Mouse (Mus musculus): ENCODE measurements around the gene Rpl3. TPM values are rescaled to one million over a fixed set of nuclear protein-coding genes. Genes with fewer than 3 reads are reported as not detected.
A peak's percentile ranks its signal among the peaks of the same experiment; 100 is the strongest.

The Rpl3 gene
- polyA plus RNA-seq, 1 experiment from 2014 or later = 822 TPM

DNA sequence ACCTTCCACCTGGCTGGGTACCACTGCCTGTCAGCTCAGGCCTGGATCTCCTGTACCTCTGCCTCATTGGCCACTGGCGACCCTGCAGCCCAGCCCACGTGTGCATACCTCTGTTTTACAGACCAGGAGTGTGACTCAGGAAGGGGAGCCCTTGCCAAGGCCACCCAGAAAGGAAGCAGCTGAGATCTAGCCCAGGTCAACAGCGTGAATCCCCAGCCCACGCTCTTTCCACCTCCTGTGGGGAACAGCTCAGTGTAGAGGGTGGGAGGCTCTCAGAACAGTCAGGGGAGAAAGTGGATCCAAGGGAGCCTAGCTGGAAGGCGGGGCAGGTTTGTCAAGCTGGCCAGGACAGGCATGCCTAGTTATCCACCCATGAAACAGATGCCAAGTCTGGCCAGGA lies 28.8 kb downstream of the Rpl3 start:
- Histone ChIP-seq H3K27me3 (ENCODE audit: control insufficient read depth, insufficient read depth, low read length) (no peaks in the 10 kb centered on the region), H3K27ac (replicated peaks in 1 of 2; ENCODE audit: control insufficient read depth in 1 of 2, insufficient read depth in 1 of 2, low read depth in 2 of 2, low read length in 2 of 2) (no peak overlapping the region), H3K36me3 (ENCODE audit: control insufficient read depth, insufficient read depth, low read length) (no peaks in the 10 kb centered on the region), H3K4me1 (ENCODE audit: control insufficient read depth in 2 of 2, insufficient read depth in 2 of 2, low read length in 2 of 2) (no peaks in the 10 kb centered on the region), H3K9ac (ENCODE audit: low read length) (no peak overlapping the region), H3K9me3 (ENCODE audit: control insufficient read depth, low read length) (no peaks in the 10 kb centered on the region), H3K4me2 (ENCODE audit: low read length) (no peak overlapping the region), H3K4me3 (ENCODE audit: control insufficient read depth in 1 of 2, insufficient read depth in 1 of 2, low read depth in 1 of 2, low read length in 2 of 2) (no peak overlapping the region)
- ATAC-seq (ENCODE audit: insufficient number of reproducible peaks, insufficient read depth, low FRiP score, low read depth) = no peak
- 35% methylated on average over 5 of the region's 5 CpGs for WGBS

DNA sequence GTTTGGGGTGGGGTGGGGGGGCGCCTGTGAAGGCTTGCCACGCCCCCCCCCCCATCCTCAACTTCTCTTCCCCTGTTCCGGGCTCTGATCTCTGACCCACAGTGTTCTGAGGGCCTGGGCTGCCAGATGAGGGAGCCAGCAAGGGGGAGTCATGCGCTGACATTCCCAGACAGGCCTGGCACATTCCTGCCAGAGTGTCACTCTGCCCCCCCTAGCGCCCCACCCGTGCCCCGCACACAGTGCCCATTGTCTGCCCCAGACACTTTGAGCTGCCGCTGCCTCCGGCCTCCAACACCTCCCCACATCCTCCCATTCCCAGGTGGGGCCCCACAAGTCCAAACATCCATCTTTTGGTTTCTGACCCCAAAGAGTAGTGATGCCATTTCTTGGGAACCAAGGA lies 29.3 kb downstream of the Rpl3 start:
- ATAC-seq (ENCODE audit: insufficient number of reproducible peaks, insufficient read depth, low FRiP score, low read depth) = no peak
- 74% methylated on average over 8 of the region's 9 CpGs for WGBS
- H3K4me2 ChIP-seq (ENCODE audit: low read length) = no peak overlapping the region
- H3K36me3 ChIP-seq (ENCODE audit: control insufficient read depth, insufficient read depth, low read length) = no peaks in the 10 kb centered on the region
- H3K4me1 ChIP-seq (ENCODE audit: control insufficient read depth in 2 of 2, insufficient read depth in 2 of 2, low read length in 2 of 2) = no peaks in the 10 kb centered on the region
- H3K27me3 ChIP-seq (ENCODE audit: control insufficient read depth, insufficient read depth, low read length) = no peaks in the 10 kb centered on the region
- no peaks in the 10 kb centered on the region for H3K9me3 ChIP-seq (ENCODE audit: control insufficient read depth, low read length)
- no peak overlapping the region for H3K27ac ChIP-seq (replicated peaks in 1 of 2; ENCODE audit: control insufficient read depth in 1 of 2, insufficient read depth in 1 of 2, low read depth in 2 of 2, low read length in 2 of 2)
- H3K4me3 ChIP-seq (ENCODE audit: control insufficient read depth in 1 of 2, insufficient read depth in 1 of 2, low read depth in 1 of 2, low read length in 2 of 2) = no peak overlapping the region
- H3K9ac ChIP-seq (ENCODE audit: low read length) = no peak overlapping the region

DNA sequence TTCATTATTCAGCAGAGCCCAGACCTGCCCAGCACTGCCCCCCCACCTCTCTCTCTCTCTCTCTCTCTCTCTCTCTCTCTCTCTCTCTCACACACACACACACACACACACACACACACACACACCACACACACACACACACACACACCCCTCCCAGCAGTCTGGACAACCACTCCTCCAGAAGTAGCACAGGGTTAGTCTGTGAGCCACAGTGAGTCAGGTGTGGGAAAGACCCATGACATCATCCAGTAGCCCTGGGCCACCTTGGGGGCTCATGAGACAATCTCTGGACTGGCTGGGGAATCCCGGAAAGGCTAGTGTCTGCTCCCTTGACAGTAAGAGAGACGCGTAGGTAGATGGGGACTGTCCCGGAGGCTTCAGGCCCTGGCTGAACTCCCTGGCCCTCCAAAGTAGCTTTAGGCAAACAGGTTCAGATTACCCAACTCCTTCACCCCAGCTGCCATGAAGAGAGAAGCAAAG lies 30.6 kb downstream of the Rpl3 start:
- H3K9ac ChIP-seq (ENCODE audit: low read length) = no peak overlapping the region
- H3K4me3 ChIP-seq (ENCODE audit: control insufficient read depth in 1 of 2, insufficient read depth in 1 of 2, low read depth in 1 of 2, low read length in 2 of 2) = no peak overlapping the region
- no peak overlapping the region for H3K4me2 ChIP-seq (ENCODE audit: low read length)
- H3K4me1 ChIP-seq (ENCODE audit: control insufficient read depth in 2 of 2, insufficient read depth in 2 of 2, low read length in 2 of 2) = no peaks in the 10 kb centered on the region
- H3K9me3 ChIP-seq (ENCODE audit: control insufficient read depth, low read length) = no peaks in the 10 kb centered on the region
- H3K27me3 ChIP-seq (ENCODE audit: control insufficient read depth, insufficient read depth, low read length) = no peaks in the 10 kb centered on the region
- H3K27ac ChIP-seq (replicated peaks in 1 of 2; ENCODE audit: control insufficient read depth in 1 of 2, insufficient read depth in 1 of 2, low read depth in 2 of 2, low read length in 2 of 2) = no peak overlapping the region
- ATAC-seq (ENCODE audit: insufficient number of reproducible peaks, insufficient read depth, low FRiP score, low read depth) = no peak
- WGBS = 79% methylated on average over 4 of the region's 4 CpGs
- H3K36me3 ChIP-seq (ENCODE audit: control insufficient read depth, insufficient read depth, low read length) = no peaks in the 10 kb centered on the region

DNA sequence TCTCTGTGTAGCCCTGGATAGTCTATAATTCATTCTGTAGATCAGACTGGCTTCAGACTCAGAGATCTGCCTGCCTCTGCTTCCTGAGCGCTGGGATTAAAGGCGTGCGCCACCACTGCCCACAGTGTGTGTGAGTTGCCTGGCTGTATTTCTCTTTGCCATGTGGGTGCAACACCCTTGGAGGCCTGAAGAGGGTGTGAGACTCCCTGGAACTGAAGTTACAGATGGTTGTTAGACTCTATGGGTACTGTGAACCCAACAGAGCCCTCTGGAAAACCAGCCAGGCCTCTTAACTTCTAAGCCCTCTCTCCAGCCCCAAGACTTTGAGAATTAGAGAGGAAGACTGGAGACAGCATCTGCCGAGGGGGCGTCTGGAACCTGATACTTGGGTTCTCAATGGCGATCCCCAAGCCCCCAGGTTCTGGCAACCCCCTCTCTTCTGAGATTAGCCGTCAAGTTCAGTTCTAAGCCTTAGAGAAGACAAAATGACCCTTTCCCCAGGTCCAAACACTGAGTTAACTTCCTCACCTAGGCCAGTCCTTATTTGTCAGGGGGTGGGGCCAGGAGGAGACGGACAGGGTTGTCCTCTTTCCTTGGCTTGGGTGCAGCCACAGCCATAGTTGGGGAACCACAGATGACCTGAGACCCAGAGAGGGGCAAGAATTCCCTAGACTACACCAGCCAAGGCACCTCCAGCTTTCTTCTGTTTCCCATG lies 31.2 kb downstream of the Rpl3 start:
- Histone ChIP-seq H3K4me2 (ENCODE audit: low read length) (no peak overlapping the region), H3K4me1 (ENCODE audit: control insufficient read depth in 2 of 2, insufficient read depth in 2 of 2, low read length in 2 of 2) (no peaks in the 10 kb centered on the region), H3K27ac (replicated peaks in 1 of 2; ENCODE audit: control insufficient read depth in 1 of 2, insufficient read depth in 1 of 2, low read depth in 2 of 2, low read length in 2 of 2) (no peak overlapping the region), H3K27me3 (ENCODE audit: control insufficient read depth, insufficient read depth, low read length) (no peaks in the 10 kb centered on the region), H3K9ac (ENCODE audit: low read length) (no peak overlapping the region), H3K9me3 (ENCODE audit: control insufficient read depth, low read length) (no peaks in the 10 kb centered on the region), H3K4me3 (ENCODE audit: control insufficient read depth in 1 of 2, insufficient read depth in 1 of 2, low read depth in 1 of 2, low read length in 2 of 2) (no peak overlapping the region), H3K36me3 (ENCODE audit: control insufficient read depth, insufficient read depth, low read length) (no peaks in the 10 kb centered on the region)
- WGBS = 91% methylated on average over 8 of the region's 8 CpGs
- no peak for ATAC-seq (ENCODE audit: insufficient number of reproducible peaks, insufficient read depth, low FRiP score, low read depth)

DNA sequence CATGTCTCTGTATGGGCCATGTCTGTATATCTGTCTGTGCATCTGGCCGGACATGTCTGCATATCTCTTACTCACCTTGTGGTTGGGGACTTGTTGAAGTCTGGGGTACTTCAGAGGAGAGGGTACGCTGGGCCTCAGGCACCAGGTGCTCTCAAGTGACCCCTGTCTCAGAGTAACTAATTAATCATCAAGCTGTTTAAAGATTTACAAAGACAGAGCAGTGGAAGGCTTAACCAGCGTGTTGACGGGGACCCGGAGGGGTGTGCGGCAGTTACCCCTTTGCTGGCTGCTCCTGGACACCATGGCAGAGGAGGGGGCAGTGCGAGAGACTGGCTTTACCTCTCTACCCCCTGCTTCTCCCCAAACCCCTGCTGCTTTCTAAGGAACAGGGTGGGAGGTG lies 32.1 kb downstream of the Rpl3 start:
- Histone ChIP-seq H3K9me3 (ENCODE audit: control insufficient read depth, low read length) (no peaks in the 10 kb centered on the region), H3K9ac (ENCODE audit: low read length) (no peak overlapping the region)
- WGBS = 86% methylated on average over 7 of the region's 7 CpGs

DNA sequence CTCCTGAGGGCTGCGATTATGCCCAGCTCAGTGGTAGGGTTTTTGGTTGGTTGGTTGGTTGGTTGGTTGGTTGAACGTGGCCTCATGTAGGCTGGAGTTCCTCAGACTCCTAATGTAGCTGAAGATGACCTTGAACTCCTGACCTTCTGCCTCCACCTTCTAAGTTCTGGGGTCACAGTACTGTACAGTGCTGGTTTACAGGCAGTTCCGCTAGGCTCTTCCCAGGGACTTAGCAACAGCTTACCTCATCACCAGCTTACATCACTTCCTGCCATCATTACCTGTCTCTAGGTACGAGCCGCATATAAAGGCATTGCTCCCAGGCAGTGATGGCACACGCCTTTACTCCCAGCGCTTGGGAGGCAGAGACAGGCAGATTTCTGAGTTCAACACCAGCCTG lies 33.5 kb downstream of the Rpl3 start:
- ATAC-seq (ENCODE audit: insufficient number of reproducible peaks, insufficient read depth, low FRiP score, low read depth) = no peak
- Histone ChIP-seq H3K9me3 (ENCODE audit: control insufficient read depth, low read length) (0 out of 2 replicates have a peak, but pooled peaks cover under 1% of the 10 kb centered on the region), H3K36me3 (ENCODE audit: control insufficient read depth, insufficient read depth, low read length) (no peaks in the 10 kb centered on the region), H3K27ac (replicated peaks in 1 of 2; ENCODE audit: control insufficient read depth in 1 of 2, insufficient read depth in 1 of 2, low read depth in 2 of 2, low read length in 2 of 2) (no peak overlapping the region), H3K4me1 (ENCODE audit: control insufficient read depth in 2 of 2, insufficient read depth in 2 of 2, low read length in 2 of 2) (peaks cover 10 to 14% of the 10 kb centered on the region in 2 experiments), H3K27me3 (ENCODE audit: control insufficient read depth, insufficient read depth, low read length) (no peaks in the 10 kb centered on the region), H3K9ac (ENCODE audit: low read length) (no peak overlapping the region), H3K4me3 (ENCODE audit: control insufficient read depth in 1 of 2, insufficient read depth in 1 of 2, low read depth in 1 of 2, low read length in 2 of 2) (no peak overlapping the region), H3K4me2 (ENCODE audit: low read length) (no peak overlapping the region)
- 84% methylated on average over 7 of the region's 7 CpGs for WGBS

More for the DNA sequence above, 32.1 kb downstream of the Rpl3 start:
- H3K4me3 ChIP-seq (ENCODE audit: control insufficient read depth in 1 of 2, insufficient read depth in 1 of 2, low read depth in 1 of 2, low read length in 2 of 2) = no peak overlapping the region
- no peak overlapping the region for H3K27ac ChIP-seq (replicated peaks in 1 of 2; ENCODE audit: control insufficient read depth in 1 of 2, insufficient read depth in 1 of 2, low read depth in 2 of 2, low read length in 2 of 2)
- H3K27me3 ChIP-seq (ENCODE audit: control insufficient read depth, insufficient read depth, low read length) = no peaks in the 10 kb centered on the region
- H3K4me2 ChIP-seq (ENCODE audit: low read length) = no peak overlapping the region
- no peak for ATAC-seq (ENCODE audit: insufficient number of reproducible peaks, insufficient read depth, low FRiP score, low read depth)
- H3K4me1 ChIP-seq (ENCODE audit: control insufficient read depth in 2 of 2, insufficient read depth in 2 of 2, low read length in 2 of 2) = no peaks in the 10 kb centered on the region; a peak in 1 of 4 replicates
- H3K36me3 ChIP-seq (ENCODE audit: control insufficient read depth, insufficient read depth, low read length) = no peaks in the 10 kb centered on the region

DNA sequence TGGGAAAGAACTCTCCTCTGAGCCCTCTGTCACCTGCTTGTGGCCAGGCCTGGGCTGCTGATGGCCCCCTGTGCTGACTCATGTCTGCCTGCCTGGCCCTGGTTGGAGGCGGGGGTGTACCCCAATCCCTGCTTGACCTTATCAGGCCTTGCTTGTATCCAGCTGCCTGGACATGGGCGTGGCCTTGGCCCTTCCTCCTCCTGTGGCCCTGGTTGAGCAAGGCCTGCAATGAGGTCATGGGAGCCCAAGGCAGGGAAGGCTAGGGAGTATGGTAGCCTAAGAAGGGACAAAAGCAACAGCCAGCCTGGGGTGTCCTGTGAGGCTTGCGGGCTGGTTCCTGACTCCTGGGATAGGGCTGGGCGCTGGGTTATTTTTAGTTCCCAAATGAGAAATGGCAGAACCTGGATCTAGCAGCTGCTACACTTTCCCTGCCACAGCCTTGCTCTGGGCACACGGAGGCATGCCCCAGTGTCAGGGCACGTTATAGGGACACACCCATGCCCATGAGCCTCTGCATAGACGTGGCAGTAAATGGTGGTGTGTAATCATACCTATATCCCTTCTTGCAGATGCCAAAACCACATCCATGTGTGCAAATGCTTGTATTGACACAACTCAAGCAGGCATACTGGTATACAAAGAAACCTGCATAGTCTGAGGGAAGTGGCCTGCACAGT lies 37.5 kb downstream of the Rpl3 start:
- Histone ChIP-seq H3K4me3 (ENCODE audit: control insufficient read depth in 1 of 2, insufficient read depth in 1 of 2, low read depth in 1 of 2, low read length in 2 of 2) (no peak overlapping the region), H3K4me2 (ENCODE audit: low read length) (no peak overlapping the region), H3K36me3 (ENCODE audit: control insufficient read depth, insufficient read depth, low read length) (no peaks in the 10 kb centered on the region), H3K27ac (replicated peaks in 1 of 2; ENCODE audit: control insufficient read depth in 1 of 2, insufficient read depth in 1 of 2, low read depth in 2 of 2, low read length in 2 of 2) (peak overlapping the region; percentile 6 to 30; a peak in 2 of 4 replicates), H3K9me3 (ENCODE audit: control insufficient read depth, low read length) (0 out of 2 replicates have a peak, but pooled peaks cover 4% of the 10 kb centered on the region), H3K9ac (ENCODE audit: low read length) (no peak overlapping the region; the same call in 1 of the 2 replicates), H3K4me1 (ENCODE audit: control insufficient read depth in 2 of 2, insufficient read depth in 2 of 2, low read length in 2 of 2) (peaks cover 10 to 14% of the 10 kb centered on the region in 2 experiments), H3K27me3 (ENCODE audit: control insufficient read depth, insufficient read depth, low read length) (no peaks in the 10 kb centered on the region)
- WGBS = 32% methylated on average over 7 of the region's 7 CpGs
- ATAC-seq (ENCODE audit: insufficient number of reproducible peaks, insufficient read depth, low FRiP score, low read depth) = 0 out of 2 replicates have a peak, but pooled peaks have one; percentile 19

All from heart, embryonic 14.5 days (tissue).